Mouse (Mus musculus) CH12.LX (cell line): ENCODE data around the gene Pitpnm3. TPM values are rescaled to one million over a fixed set of nuclear protein-coding genes. Genes with fewer than 3 reads are reported as not detected.

Experiments used
- DNase-seq: peaks from one replicate; pipeline ENCODE4 v3.0.0-alpha.2; 2013; ENCODE audit errors: extremely low read depth
- H3K27ac ChIP-seq: 2 replicates; pipeline ENCODE4 v1.5.1; 2012; ENCODE audit warnings: low read depth, mild to moderate bottlenecking, control low read depth, moderate library complexity; ENCODE audit not compliant: insufficient read depth
- H3K27me3 ChIP-seq: replicated peaks from 2 replicates; pipeline ENCODE3; 2012; ENCODE audit warnings: inconsistent platforms
- H3K36me3 ChIP-seq, 2 experiments: replicated peaks in 1 of 2; 2 replicates each; pipeline versions ENCODE3 to v1.6.1; 2012; ENCODE audit warnings: inconsistent platforms in 1 of 2, low read length in 1 of 2, mild to moderate bottlenecking in 1 of 2, mixed read lengths in 1 of 2, moderate library complexity in 1 of 2; ENCODE audit not compliant: control insufficient read depth in 1 of 2, insufficient read depth in 1 of 2
- H3K4me1 ChIP-seq, 2 experiments: 2 replicates each; pipeline ENCODE4 v1.6.1; 2012; ENCODE audit warnings: inconsistent platforms in 1 of 2, moderate library complexity in 1 of 2; ENCODE audit not compliant: insufficient read depth in 2 of 2, control insufficient read depth in 1 of 2
- H3K4me2 ChIP-seq: 2 replicates; pipeline ENCODE4 v1.6.1; 2012; ENCODE audit warnings: low read depth, mild to moderate bottlenecking, control low read depth; ENCODE audit not compliant: poor library complexity, insufficient read depth, severe bottlenecking
- H3K4me3 ChIP-seq, 3 experiments: fragments of 150-350 bp in 1 of 3; sonication (generic) in 1 of 3; replicated peaks in 1 of 3; 2 replicates each; pipeline versions ENCODE3 to v1.5.1; 2011 to 2012; ENCODE audit warnings: low read depth in 2 of 3, low read length in 2 of 3, mild to moderate bottlenecking in 2 of 3, moderate library complexity in 2 of 3, control low read depth in 1 of 3, improper control_type of control experiment in 1 of 3, inconsistent platforms in 1 of 3, mixed read lengths in 1 of 3; ENCODE audit not compliant: poor library complexity in 1 of 3
- H3K79me2 ChIP-seq: replicated peaks from 2 replicates; pipeline ENCODE4 v1.6.1; 2012; ENCODE audit warnings: mild to moderate bottlenecking, moderate library complexity; ENCODE audit not compliant: control insufficient read depth, poor library complexity, insufficient read depth, severe bottlenecking; ENCODE audit errors: extremely low read depth
- H3K9ac ChIP-seq: 2 replicates; pipeline ENCODE4 v1.6.1; 2012; ENCODE audit warnings: low read depth, mild to moderate bottlenecking, control low read depth, moderate library complexity; ENCODE audit not compliant: insufficient read depth
- H3K9me3 ChIP-seq: replicated peaks from 2 replicates; pipeline ENCODE3; 2012; ENCODE audit warnings: low read length, inconsistent platforms, mixed read lengths
- CHD2 ChIP-seq: IDR thresholded peaks from 2 replicates; pipeline ENCODE4 v1.6.1; 2011; ENCODE audit warnings: low read length, improper control_type of control experiment
- CTCF ChIP-seq, 2 experiments: IDR thresholded peaks in 1 of 2; conservative IDR thresholded peaks in 1 of 2; 2 replicates each; pipeline ENCODE4 v1.5.1; 2011 to 2012; ENCODE audit warnings: low read depth in 2 of 2, low read length in 2 of 2, improper control_type of control experiment in 1 of 2, inconsistent platforms in 1 of 2, mild to moderate bottlenecking in 1 of 2, moderate library complexity in 1 of 2
- E2F4 ChIP-seq: IDR thresholded peaks from 2 replicates; pipeline ENCODE4 v1.6.1; 2011; ENCODE audit warnings: low read depth, low read length, improper control_type of control experiment; ENCODE audit not compliant: insufficient replicate concordance
- ELF1 ChIP-seq: IDR thresholded peaks from 2 replicates; pipeline ENCODE4 v1.6.1; 2014; ENCODE audit warnings: low read depth, mild to moderate bottlenecking, inconsistent platforms, low read length, improper control_type of control experiment
- HCFC1 ChIP-seq: IDR thresholded peaks from 2 replicates; pipeline ENCODE4 v1.6.1; 2012; ENCODE audit warnings: low read depth, mild to moderate bottlenecking, inconsistent platforms, low read length, improper control_type of control experiment
- IRF4 ChIP-seq: IDR thresholded peaks from 2 replicates; pipeline ENCODE4 v1.6.1; 2014; ENCODE audit warnings: low read depth, mild to moderate bottlenecking, inconsistent platforms, low read length, improper control_type of control experiment
- JUN ChIP-seq: IDR thresholded peaks from 2 replicates; pipeline ENCODE4 v1.6.1; 2011; ENCODE audit warnings: low read depth, mild to moderate bottlenecking, low read length, improper control_type of control experiment, moderate library complexity; ENCODE audit not compliant: insufficient read depth
- JUND ChIP-seq: conservative IDR thresholded peaks from 2 replicates; pipeline ENCODE4 v1.6.1; 2011; ENCODE audit warnings: low read depth, low read length, improper control_type of control experiment
- KAT2A ChIP-seq: IDR thresholded peaks from 2 replicates; pipeline ENCODE4 v1.6.1; 2012; ENCODE audit warnings: low read length, improper control_type of control experiment, inconsistent platforms; ENCODE audit not compliant: insufficient replicate concordance
- MAFK ChIP-seq: IDR thresholded peaks from 2 replicates; pipeline ENCODE4 v1.6.1; 2011; ENCODE audit warnings: low read length, improper control_type of control experiment; ENCODE audit not compliant: insufficient replicate concordance
- MAX ChIP-seq: IDR thresholded peaks from 2 replicates; pipeline ENCODE4 v1.6.1; 2011; ENCODE audit warnings: low read length, improper control_type of control experiment
- MAZ ChIP-seq: IDR thresholded peaks from 2 replicates; pipeline ENCODE4 v1.6.1; 2012; ENCODE audit warnings: low read depth, mild to moderate bottlenecking, inconsistent platforms, low read length, improper control_type of control experiment, moderate library complexity
- MEF2A ChIP-seq: IDR thresholded peaks from 2 replicates; pipeline ENCODE4 v1.6.1; 2014; ENCODE audit warnings: low read depth, mild to moderate bottlenecking, inconsistent platforms, low read length, improper control_type of control experiment, borderline replicate concordance
- MXI1 ChIP-seq: IDR thresholded peaks from 2 replicates; pipeline ENCODE4 v1.6.1; 2011; ENCODE audit warnings: mild to moderate bottlenecking, low read depth, low read length, improper control_type of control experiment
- NELFE ChIP-seq: IDR thresholded peaks from 2 replicates; pipeline ENCODE4 v1.6.1; 2011; ENCODE audit warnings: low read depth, low read length, improper control_type of control experiment
- NRF1 ChIP-seq: IDR thresholded peaks from 2 replicates; pipeline ENCODE4 v1.6.1; 2014; ENCODE audit warnings: low read depth, mild to moderate bottlenecking, inconsistent platforms, low read length, improper control_type of control experiment, moderate library complexity
- PAX5 ChIP-seq: IDR thresholded peaks from 2 replicates; pipeline ENCODE4 v1.6.1; 2012; ENCODE audit warnings: low read length, inconsistent platforms, mixed read lengths
- POLR2A ChIP-seq: IDR thresholded peaks from 2 replicates; pipeline ENCODE4 v1.6.1; 2011; ENCODE audit warnings: low read depth, mild to moderate bottlenecking, improper control_type of control experiment, low read length
- POLR2AphosphoS2 ChIP-seq: IDR thresholded peaks from 2 replicates; pipeline ENCODE4 v1.6.1; 2011; ENCODE audit warnings: low read depth, low read length, improper control_type of control experiment
- RAD21 ChIP-seq: IDR thresholded peaks from 2 replicates; pipeline ENCODE4 v1.6.1; 2011; ENCODE audit warnings: low read depth, mild to moderate bottlenecking, low read length, improper control_type of control experiment, moderate library complexity
- RCOR1 ChIP-seq: conservative IDR thresholded peaks from 2 replicates; pipeline ENCODE4 v1.6.1; 2012; ENCODE audit warnings: low read depth, mild to moderate bottlenecking, inconsistent platforms, low read length, improper control_type of control experiment
- SIN3A ChIP-seq: IDR thresholded peaks from 2 replicates; pipeline ENCODE4 v1.6.1; 2012; ENCODE audit warnings: low read length, improper control_type of control experiment, inconsistent platforms
- SMC3 ChIP-seq: IDR thresholded peaks from 2 replicates; pipeline ENCODE4 v1.6.1; 2011; ENCODE audit warnings: low read depth, low read length, improper control_type of control experiment
- TBP ChIP-seq: conservative IDR thresholded peaks from 2 replicates; pipeline ENCODE4 v1.6.1; 2011; ENCODE audit warnings: low read depth, low read length, improper control_type of control experiment
- TCF12 ChIP-seq: IDR thresholded peaks from 2 replicates; pipeline ENCODE4 v1.6.1; 2014; ENCODE audit warnings: low read depth, mild to moderate bottlenecking, inconsistent platforms, low read length, improper control_type of control experiment
- UBTF ChIP-seq: IDR thresholded peaks from 2 replicates; pipeline ENCODE4 v1.6.1; 2012; ENCODE audit warnings: low read depth, mild to moderate bottlenecking, inconsistent platforms, low read length, improper control_type of control experiment, moderate library complexity
- USF1 ChIP-seq: IDR thresholded peaks from 2 replicates; pipeline ENCODE4 v1.6.1; 2014; ENCODE audit warnings: low read depth, mild to moderate bottlenecking, inconsistent platforms, low read length, improper control_type of control experiment
- ZC3H11A ChIP-seq: IDR thresholded peaks from 2 replicates; pipeline ENCODE4 v1.6.1; 2012; ENCODE audit warnings: low read depth, mild to moderate bottlenecking, inconsistent platforms, low read length, improper control_type of control experiment
- ZKSCAN1 ChIP-seq: IDR thresholded peaks from 2 replicates; pipeline ENCODE4 v1.6.1; 2012; ENCODE audit warnings: low read depth, inconsistent platforms, low read length, improper control_type of control experiment, borderline replicate concordance
- ZMIZ1 ChIP-seq: IDR thresholded peaks from 2 replicates; pipeline ENCODE4 v1.6.1; 2012; ENCODE audit warnings: low read depth, mild to moderate bottlenecking, inconsistent platforms, low read length, improper control_type of control experiment
- dilution Hi-C: fragments of 300-500 bp; cut with MboI; formaldehyde crosslinking; loops from 2 replicates; pipeline ENCODE4 v1.14.3; 2020; ENCODE audit warnings: low sequenced_read_pairs; ENCODE audit not compliant: extremely low pct_unique_long_range_greater_than_20kb, extremely low pct_ligation_motif_present
- in situ Hi-C: fragments of 300-500 bp; cut with MboI; formaldehyde crosslinking; loops from 3 replicates; pipeline ENCODE4 v1.14.3; 2019; ENCODE audit warnings: low sequenced_read_pairs, low pct_ligation_motif_present, low pct_unique_long_range_greater_than_20kb, mixed read lengths
- polyA plus RNA-seq: library from polyadenylated mRNA; unstranded; fragments of >175 nt; gene quantifications from 2 replicates; pipeline ENCODE4 v1.2.1, GENCODE M21; 2012; ENCODE audit warnings: low read depth; ENCODE audit not compliant: insufficient read length
- total RNA-seq, 2 experiments: library from RNA; depleted of rRNA; stranded (reverse); fragments of 300-350 nt in 1 of 2; fragments of >200 nt in 1 of 2; gene quantifications; 2 replicates each; pipeline ENCODE4 v1.2.3; 2012 to 2014

The Pitpnm3 gene
- total and polyA plus RNA-seq, 3 experiments, result 0.08 to 0.59 (median 0.31) TPM

GRCm38 (mm10) chr11:72140198-72140597 lies 4.6 kb upstream of the Pitpnm3 start:
- in situ Hi-C loops, result loop anchor here (5.0 kb wide), 1 partner anchor 83 kb away; no protein-coding TSS in a partner anchor
- Histone ChIP-seq H3K27me3 (peaks cover 52% of the 10 kb centered on the region), H3K36me3 (no peaks in the 10 kb centered on the region), H3K27ac (no peak overlapping the region), H3K79me2 (no peaks in the 10 kb centered on the region), H3K9me3 (no peaks in the 10 kb centered on the region), H3K4me2 (no peak overlapping the region), H3K9ac (no peak overlapping the region), H3K4me1 (peaks cover 0 to 10% of the 10 kb centered on the region in 2 experiments; a peak in 2 of 4 replicates)
- dilution Hi-C loops, result no loop called here
- no peak for DNase-seq
- TF ChIP-seq JUN (no peak), HCFC1 (no peak), ZMIZ1 (no peak), KAT2A (no peak), ELF1 (no peak), POLR2AphosphoS2 (no peak), USF1 (no peak), IRF4 (no peak), NRF1 (no peak), SIN3A (no peak), E2F4 (no peak), RAD21 (no peak), MEF2A (no peak), CHD2 (no peak), CTCF (conservative IDR thresholded peaks at IDR 0.05 in 1 of 2, IDR thresholded peaks at IDR 0.05 in 1 of 2; ENCODE audit: low read depth in 2 of 2, low read length in 2 of 2) (no peak), TCF12 (no peak), ZC3H11A (no peak), TBP (no peak), UBTF (no peak), ZKSCAN1 (no peak)
- TF ChIP-seq, all 38 proteins: peak for 0
- H3K4me3 ChIP-seq, result no peak overlapping the region

GRCm38 (mm10) chr11:72136231-72136982 lies 829 bp upstream of the Pitpnm3 start:
- no peak overlapping the region for H3K9ac ChIP-seq
- H3K27ac ChIP-seq, result no peak overlapping the region
- H3K4me3 ChIP-seq, result no peak overlapping the region
- no peaks in the 10 kb centered on the region for H3K4me1 ChIP-seq
- H3K79me2 ChIP-seq, result no peaks in the 10 kb centered on the region
- peaks cover 77% of the 10 kb centered on the region for H3K27me3 ChIP-seq
- TF ChIP-seq MXI1 (no peak), NELFE (no peak), JUND (no peak), JUN (no peak), MAZ (no peak), SMC3 (no peak), POLR2A (no peak), ZKSCAN1 (no peak), USF1 (no peak), CTCF (conservative IDR thresholded peaks at IDR 0.05 in 1 of 2, IDR thresholded peaks at IDR 0.05 in 1 of 2; ENCODE audit: low read depth in 2 of 2, low read length in 2 of 2) (no peak), MAX (no peak), IRF4 (no peak), NRF1 (no peak), MAFK (no peak), PAX5 (no peak), CHD2 (no peak), RCOR1 (no peak), UBTF (no peak)
- TF ChIP-seq, all 38 proteins: peak for 0
- DNase-seq, result no peak
- Histone ChIP-seq H3K4me2 (no peak overlapping the region), H3K36me3 (no peaks in the 10 kb centered on the region), H3K9me3 (no peaks in the 10 kb centered on the region)
- in situ Hi-C loops (no loop called here), dilution Hi-C loops (no loop called here)
